Mouse (Mus musculus): ENCODE data around the gene Zfp488.

GRCm38 (mm10) chr14:34016381-34016780 is 37.8 kb upstream of the Zfp488 start, which contains the start of gene Gm5460:
- TF ChIP-seq CTCF (IDR thresholded peaks at IDR 0.05; ENCODE audit: low read depth) = no peak
- TF ChIP-seq EP300 (IDR thresholded peaks at IDR 0.05; ENCODE audit: low read depth) = no peak

Data from heart, postnatal 0 days (tissue).